Mouse (Mus musculus) intestine, postnatal 0 days (tissue): ENCODE data around the gene Astn1. TPM values are rescaled to one million over a fixed set of nuclear protein-coding genes. Genes with fewer than 3 reads are reported as not detected.

Experiments used
- ATAC-seq: fragments of 200-750 bp; cut with Nextera tagmentation; 2 replicates; pipeline ENCODE4 v1.8.0; 2017; ENCODE audit warnings: mild to moderate bottlenecking, moderate TSS enrichment, moderate library complexity
- H3K27ac ChIP-seq: fragments of 300-500 bp; sonication (generic); 2 replicates; pipeline ENCODE4 v1.5.1; 2014; ENCODE audit warnings: mild to moderate bottlenecking, low read depth, low read length, moderate library complexity
- H3K27me3 ChIP-seq: fragments of 300-500 bp; sonication (generic); replicated peaks from 2 replicates; pipeline ENCODE4 v1.6.1; 2014; ENCODE audit warnings: low read length, mixed read lengths; ENCODE audit not compliant: control insufficient read depth, insufficient read depth
- H3K36me3 ChIP-seq: fragments of 300-500 bp; sonication (generic); 2 replicates; pipeline ENCODE4 v1.6.1; 2014; ENCODE audit warnings: mild to moderate bottlenecking, moderate library complexity; ENCODE audit not compliant: control insufficient read depth, insufficient read depth
- H3K4me1 ChIP-seq: fragments of 300-500 bp; sonication (generic); replicated peaks from 2 replicates; pipeline ENCODE4 v1.6.1; 2014; ENCODE audit warnings: antibody characterized with exemption, low read length, mixed read lengths; ENCODE audit not compliant: control insufficient read depth, insufficient read depth
- H3K4me2 ChIP-seq: fragments of 300-500 bp; sonication (generic); replicated peaks from 2 replicates; pipeline ENCODE4 v1.6.1; 2014; ENCODE audit warnings: low read depth, mild to moderate bottlenecking, moderate library complexity
- H3K4me3 ChIP-seq: fragments of 300-500 bp; sonication (generic); 2 replicates; pipeline ENCODE4 v1.5.1; 2014; ENCODE audit warnings: low read depth, low read length
- H3K9ac ChIP-seq: fragments of 300-500 bp; sonication (generic); 2 replicates; pipeline ENCODE4 v1.6.1; 2014; ENCODE audit warnings: mild to moderate bottlenecking, low read depth, low read length
- H3K9me3 ChIP-seq: fragments of 300-500 bp; sonication (generic); 2 replicates; pipeline ENCODE4 v1.6.1; 2016; ENCODE audit warnings: mixed run types; ENCODE audit not compliant: control insufficient read depth
- CTCF ChIP-seq: sonication (generic); IDR thresholded peaks from 2 replicates; pipeline ENCODE4 v1.5.1; 2016; ENCODE audit warnings: low read depth, mild to moderate bottlenecking, control low read depth, antibody characterized with exemption, moderate library complexity
- WGBS: fragments of 180-500 bp; shearing (Covaris S2); extraction: QIAGEN DNeasy Blood & Tissue Kit; methylation state at CpG from one replicate; pipeline ENCODE4 v1.1.7; 2014; 5-methylcytosine and 5-hydroxymethylcytosine counted together
- polyA plus RNA-seq: library from polyadenylated mRNA; unstranded; fragments of >200 nt; fragmentation: Nextera tagmentation; extraction: Ambion mirVana; gene quantifications from 2 replicates; pipeline ENCODE4 v1.2.1, GENCODE M21; 2015

Gene Astn1
- polyA plus RNA-seq, 1 experiment from 2014 or later = 0.48 TPM

- 77% methylated on average over 3 of the region's 3 CpGs for WGBS
- no peak overlapping the region for H3K4me2 ChIP-seq
- no peaks in the 10 kb centered on the region for H3K4me1 ChIP-seq
- no peak for ATAC-seq
- H3K27ac ChIP-seq = no peak overlapping the region
- H3K9me3 ChIP-seq = no peaks in the 10 kb centered on the region
- TF ChIP-seq CTCF = no peak
- no peaks in the 10 kb centered on the region for H3K36me3 ChIP-seq
- H3K27me3 ChIP-seq = no peaks in the 10 kb centered on the region
- no peak overlapping the region for H3K9ac ChIP-seq
- H3K4me3 ChIP-seq = no peak overlapping the region
These were observed 303.9 kb downstream of the Astn1 start for GRCm38 (mm10) chr1:158666001-158666400.

GRCm38 (mm10) chr1:158669971-158670592 is 308.0 kb downstream of the Astn1 start:
- H3K4me1 ChIP-seq = no peaks in the 10 kb centered on the region
- no peaks in the 10 kb centered on the region for H3K36me3 ChIP-seq
- 0 out of 2 replicates have a peak, but pooled peaks have one; percentile 43 for ATAC-seq
- no peaks in the 10 kb centered on the region for H3K9me3 ChIP-seq
- peak; percentile 88 for TF ChIP-seq CTCF
- H3K4me3 ChIP-seq = no peak overlapping the region
- no peaks in the 10 kb centered on the region for H3K27me3 ChIP-seq
- H3K9ac ChIP-seq = no peak overlapping the region
- 42% methylated on average over 3 of the region's 3 CpGs for WGBS
- no peak overlapping the region for H3K27ac ChIP-seq
- H3K4me2 ChIP-seq = no peak overlapping the region

DNA sequence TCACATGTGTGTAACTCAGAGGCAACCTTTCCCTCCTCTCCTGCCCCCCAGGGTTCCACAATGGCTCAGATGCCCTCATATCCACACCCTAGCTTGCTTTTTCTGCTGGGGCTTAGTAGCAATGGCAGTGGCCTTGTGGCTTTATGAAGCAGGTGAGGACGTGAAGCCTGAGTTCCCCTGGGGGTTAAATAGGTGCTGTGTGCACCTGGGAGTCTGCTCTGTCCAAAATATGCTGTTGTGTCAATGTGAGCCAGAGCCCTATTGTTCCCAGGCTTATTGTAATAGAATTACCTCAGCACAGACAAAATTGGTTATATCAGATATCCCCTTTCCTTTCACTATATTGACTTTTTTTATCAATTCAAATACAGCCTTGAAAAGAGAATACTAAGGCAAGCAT is 325.7 kb downstream of the Astn1 start:
- no peaks in the 10 kb centered on the region for H3K4me1 ChIP-seq
- no peaks in the 10 kb centered on the region for H3K9me3 ChIP-seq
- no peak for TF ChIP-seq CTCF
- 33% methylated on average over 1 of the region's 1 CpGs for WGBS
- no peak overlapping the region for H3K9ac ChIP-seq
- H3K36me3 ChIP-seq = no peaks in the 10 kb centered on the region
- no peak overlapping the region for H3K27ac ChIP-seq
- ATAC-seq = no peak
- H3K27me3 ChIP-seq = no peaks in the 10 kb centered on the region
- no peak overlapping the region for H3K4me2 ChIP-seq
- no peak overlapping the region for H3K4me3 ChIP-seq

GRCm38 (mm10) chr1:158697423-158697822 is 335.4 kb downstream of the Astn1 start:
- Histone ChIP-seq H3K4me1 (no peaks in the 10 kb centered on the region), H3K9me3 (no peaks in the 10 kb centered on the region), H3K4me2 (no peak overlapping the region), H3K36me3 (no peaks in the 10 kb centered on the region), H3K9ac (no peak overlapping the region), H3K4me3 (no peak overlapping the region), H3K27ac (no peak overlapping the region), H3K27me3 (no peaks in the 10 kb centered on the region)
- WGBS = 56% methylated on average over 3 of the region's 3 CpGs
- ATAC-seq = no peak
- no peak for TF ChIP-seq CTCF

- no peaks in the 10 kb centered on the region for H3K27me3 ChIP-seq
- no peaks in the 10 kb centered on the region for H3K36me3 ChIP-seq
- no peak overlapping the region for H3K9ac ChIP-seq
- no peaks in the 10 kb centered on the region for H3K9me3 ChIP-seq
- H3K27ac ChIP-seq = no peak overlapping the region
- no peak for ATAC-seq
- H3K4me2 ChIP-seq = no peak overlapping the region
- H3K4me3 ChIP-seq = no peak overlapping the region
- WGBS = 88% methylated on average over 10 of the region's 10 CpGs
- no peak for TF ChIP-seq CTCF
- H3K4me1 ChIP-seq = no peaks in the 10 kb centered on the region
These were observed 335.9 kb downstream of the Astn1 start for GRCm38 (mm10) chr1:158697859-158698569.

- no peaks in the 10 kb centered on the region for H3K9me3 ChIP-seq
- H3K9ac ChIP-seq = no peak overlapping the region
- H3K4me3 ChIP-seq = no peak overlapping the region
- no peak overlapping the region for H3K27ac ChIP-seq
- ATAC-seq = no peak
- H3K27me3 ChIP-seq = no peaks in the 10 kb centered on the region
- 73% methylated on average over 2 of the region's 2 CpGs for WGBS
- H3K4me1 ChIP-seq = no peaks in the 10 kb centered on the region
- no peaks in the 10 kb centered on the region for H3K36me3 ChIP-seq
- no peak overlapping the region for H3K4me2 ChIP-seq
- no peak for TF ChIP-seq CTCF
These were observed 337.2 kb downstream of the Astn1 start for GRCm38 (mm10) chr1:158699276-158699675.
